Mouse (Mus musculus) thymus, adult 18-20 months (tissue): Measurements from ENCODE around the gene Pon1.
"Not testable (repeated sequence)": the region's sequence is repeated elsewhere in the genome, so short reads cannot be mapped to it uniquely, and the experiment has no call there.

Experiments used
- DNase-seq, 2 experiments: peaks; one replicate each; pipeline ENCODE4 v3.0.0; 2022; ENCODE audit warnings: mixed read lengths in 2 of 2

Pon1 gene

DNA sequence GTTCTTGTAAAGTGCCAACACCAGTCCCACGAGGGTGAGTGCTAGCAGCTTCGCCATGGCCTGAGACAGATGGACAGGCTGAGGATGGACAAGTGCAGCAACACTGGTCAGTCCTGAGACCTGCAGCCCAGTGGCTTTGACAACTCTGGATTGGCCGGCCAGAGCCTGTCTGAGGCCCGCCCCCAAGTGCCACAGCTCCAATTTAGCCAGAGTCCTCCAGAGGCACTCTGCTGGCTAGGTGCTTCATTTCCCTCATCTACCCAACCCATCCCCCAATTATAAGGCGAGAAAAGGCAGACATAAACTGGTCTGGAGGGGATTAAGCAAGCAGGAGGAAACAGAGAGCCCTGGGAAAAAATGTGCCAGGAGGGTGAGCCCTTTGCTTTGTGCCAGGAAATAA is at the start of gene Pon1:
Gene Pon1 (minus strand): TSS at position 254 of the 400 bp plus-strand sequence.
- DNase-seq, result no peak

DNA sequence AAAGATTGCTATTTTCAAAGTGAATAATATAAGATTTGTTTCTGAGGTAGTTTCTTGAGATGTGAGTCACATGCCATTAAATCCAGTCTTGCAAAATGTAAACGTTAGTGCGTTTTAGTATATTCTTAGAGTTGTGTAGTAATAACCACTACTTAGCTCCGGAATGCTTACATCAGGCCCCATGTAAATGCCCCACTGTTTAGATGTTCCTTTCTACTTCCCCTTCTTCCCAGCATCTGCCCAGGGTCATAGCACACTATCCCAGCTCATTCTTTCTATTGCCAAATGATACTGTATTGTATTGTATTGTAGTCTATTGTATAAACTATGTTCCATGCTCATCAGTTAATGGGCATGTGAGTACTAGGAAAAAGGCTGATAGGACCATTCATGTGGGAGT is 45.1 kb upstream of the Pon1 start:
- DNase-seq, result no peak

DNA sequence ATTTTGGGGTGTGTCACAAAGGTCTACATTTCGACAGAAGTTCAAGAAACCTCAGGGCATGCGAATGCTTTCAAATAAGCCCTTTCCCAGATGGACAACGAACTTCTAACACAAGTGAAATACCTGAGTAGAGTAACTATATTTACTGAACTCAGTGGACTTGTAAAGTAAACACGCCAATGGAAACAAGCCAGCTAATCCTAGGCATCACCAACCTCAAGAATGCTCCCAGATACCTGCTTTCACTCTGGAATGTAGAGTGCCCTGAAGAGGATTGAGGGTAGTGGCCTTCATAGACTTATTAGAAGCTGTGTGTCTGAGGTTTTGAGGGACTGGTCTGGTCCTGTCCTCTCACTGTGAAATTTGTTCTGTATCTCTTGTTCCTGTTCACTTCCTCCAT is 43.8 kb upstream of the Pon1 start:
- no peak for DNase-seq

- DNase-seq, result no peak
These were observed 43.2 kb upstream of the Pon1 start for GRCm38 (mm10) chr6:5236843-5237371.

DNA sequence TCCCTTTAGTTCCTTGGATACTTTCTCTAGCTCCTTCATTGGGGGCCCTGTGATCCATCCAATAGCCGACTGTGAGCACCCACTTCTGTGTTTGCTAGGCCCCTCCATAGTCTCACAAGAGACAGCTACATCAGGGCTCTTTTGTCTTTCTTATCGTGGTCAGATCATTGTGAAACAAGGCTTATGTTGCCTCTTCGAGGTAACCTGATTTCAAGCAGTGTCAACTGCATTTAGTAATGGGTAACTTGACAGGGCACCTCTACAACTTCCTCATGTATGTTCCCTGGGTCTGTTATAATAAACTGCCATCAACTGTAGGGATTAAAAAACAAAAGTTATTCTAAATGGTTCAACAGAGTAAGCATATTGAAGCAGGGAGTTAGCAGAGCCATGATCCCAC is 40.8 kb upstream of the Pon1 start:
- no peak for DNase-seq

DNA sequence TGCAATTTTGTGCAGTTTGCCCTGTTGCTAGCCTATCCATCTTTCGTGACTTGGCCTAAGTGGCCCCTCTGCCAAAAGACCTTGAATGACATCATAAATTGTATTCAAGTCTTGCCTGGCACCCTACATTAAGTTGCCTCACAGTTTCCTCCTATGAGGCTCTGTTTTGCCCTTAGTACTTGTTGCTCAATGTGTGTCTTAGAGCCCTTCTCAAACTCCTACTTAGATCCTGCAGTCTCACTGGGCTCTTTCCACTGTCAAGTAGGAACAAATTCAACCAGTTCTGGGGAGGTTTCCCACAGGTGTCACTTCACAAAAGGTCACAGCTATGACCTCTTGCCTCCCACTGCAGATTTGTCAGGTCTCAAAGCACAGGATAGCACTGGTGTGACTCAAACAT is 40.1 kb upstream of the Pon1 start:
- DNase-seq, result no peak

- DNase-seq, result no peak
These were observed 38.3 kb upstream of the Pon1 start for GRCm38 (mm10) chr6:5232022-5232421.

DNA sequence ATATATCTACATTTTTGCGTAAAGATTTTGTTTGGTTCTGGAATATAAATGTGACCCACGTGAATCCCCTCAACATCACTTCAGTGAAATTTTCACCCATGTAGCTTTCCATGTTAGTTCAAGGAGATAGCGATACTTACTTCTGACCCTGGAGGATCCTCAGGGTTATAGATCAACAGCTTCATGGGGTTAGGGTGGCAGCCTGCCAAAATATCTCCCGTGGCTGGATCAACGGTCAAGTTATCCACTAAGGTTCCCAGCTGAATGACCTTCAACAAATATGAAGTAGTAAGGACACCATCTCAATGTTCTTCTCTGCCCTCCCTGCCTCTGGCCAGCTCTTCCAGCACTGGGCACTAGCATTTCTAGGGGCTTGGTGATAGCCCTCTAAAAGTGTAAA is 36.5 kb upstream of the Pon1 start:
- no peak for DNase-seq

DNA sequence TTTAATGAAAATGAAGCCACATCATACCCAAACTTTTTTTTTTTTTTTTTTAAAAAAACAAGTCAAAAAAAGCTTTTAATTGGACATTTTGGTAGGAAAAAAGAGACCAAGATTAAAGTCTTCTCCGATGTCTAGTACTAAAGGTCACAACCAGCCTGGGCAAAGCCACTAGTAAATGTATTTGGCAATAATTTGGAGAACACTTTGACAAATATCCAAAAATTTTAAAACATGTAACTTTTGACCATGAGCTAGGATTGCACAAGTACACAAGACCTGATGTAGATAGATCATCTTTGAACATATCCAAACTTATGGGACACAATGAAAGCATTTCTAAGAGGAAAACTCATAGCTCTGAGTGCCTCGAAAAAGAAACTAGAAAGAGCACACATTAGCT is 29.8 kb upstream of the Pon1 start:
- DNase-seq, result not testable (repeated sequence)

DNA sequence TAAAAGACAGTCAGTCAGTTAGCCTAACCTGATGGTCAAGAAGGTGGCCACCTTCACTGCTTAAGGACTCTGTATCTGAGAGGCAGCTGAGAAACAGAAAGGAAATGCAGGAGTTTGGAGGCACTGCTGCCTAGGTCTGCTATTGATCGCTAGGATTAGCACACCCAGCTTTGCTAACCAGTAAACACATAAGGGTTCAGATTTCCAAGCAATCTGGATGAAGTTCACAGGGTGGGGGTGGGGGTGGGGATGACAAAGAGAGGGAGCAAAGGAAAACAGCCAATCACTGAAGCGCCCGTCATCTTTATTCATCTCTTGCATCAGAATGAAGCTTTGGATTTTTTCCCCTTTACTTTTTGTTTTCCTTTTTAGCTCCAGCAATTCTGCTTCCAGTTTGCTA is 28.3 kb upstream of the Pon1 start:
- no peak for DNase-seq

- DNase-seq, result no peak
These were observed 24.4 kb upstream of the Pon1 start for GRCm38 (mm10) chr6:5218190-5218589.

GRCm38 (mm10) chr6:5207817-5208216 is 14.1 kb upstream of the Pon1 start:
- DNase-seq, result no peak

DNA sequence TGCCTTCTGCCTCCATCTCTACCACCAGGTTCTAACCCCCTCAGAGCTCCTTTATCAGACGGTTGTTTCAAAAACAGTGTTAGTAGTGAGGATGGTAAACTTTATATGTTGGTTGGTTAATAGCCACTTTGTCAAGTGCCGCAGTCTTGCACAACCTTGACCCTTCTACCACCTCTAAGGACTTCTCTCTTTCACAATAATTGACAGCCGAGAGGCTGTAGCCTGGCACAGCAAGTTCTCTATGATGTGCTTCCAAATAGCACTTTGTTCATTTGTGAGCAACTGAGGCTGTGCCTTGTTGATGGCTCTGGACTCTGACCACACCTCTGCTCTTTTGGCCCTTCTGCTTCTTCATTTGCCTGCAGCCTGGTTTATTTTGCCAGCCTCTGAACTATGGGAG is 6.2 kb upstream of the Pon1 start:
- DNase-seq, result no peak

- DNase-seq, result no peak
These were observed 5.7 kb upstream of the Pon1 start for GRCm38 (mm10) chr6:5199376-5199905.

- no peak for DNase-seq
These were observed 4.8 kb upstream of the Pon1 start for GRCm38 (mm10) chr6:5198590-5198989.

DNA sequence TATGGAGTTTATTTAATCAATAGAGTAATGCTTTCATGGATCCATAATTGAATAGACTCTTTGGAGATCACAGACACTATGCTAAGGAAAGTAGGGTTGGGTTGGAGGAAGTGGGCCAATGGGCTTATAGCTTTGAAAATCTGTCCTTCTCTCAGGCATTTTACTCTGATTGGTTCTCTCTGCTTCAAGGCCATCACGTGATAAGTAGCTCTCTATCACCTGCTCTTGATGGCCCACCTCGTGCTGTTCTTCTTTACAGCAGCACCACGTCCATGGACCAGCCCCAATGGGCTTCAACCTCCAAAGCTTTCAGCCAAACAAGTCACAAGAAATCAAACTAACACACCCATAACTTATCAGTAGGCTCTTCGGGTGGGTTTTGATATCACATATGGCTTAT is 3.0 kb downstream of the Pon1 start:
- no peak for DNase-seq

DNA sequence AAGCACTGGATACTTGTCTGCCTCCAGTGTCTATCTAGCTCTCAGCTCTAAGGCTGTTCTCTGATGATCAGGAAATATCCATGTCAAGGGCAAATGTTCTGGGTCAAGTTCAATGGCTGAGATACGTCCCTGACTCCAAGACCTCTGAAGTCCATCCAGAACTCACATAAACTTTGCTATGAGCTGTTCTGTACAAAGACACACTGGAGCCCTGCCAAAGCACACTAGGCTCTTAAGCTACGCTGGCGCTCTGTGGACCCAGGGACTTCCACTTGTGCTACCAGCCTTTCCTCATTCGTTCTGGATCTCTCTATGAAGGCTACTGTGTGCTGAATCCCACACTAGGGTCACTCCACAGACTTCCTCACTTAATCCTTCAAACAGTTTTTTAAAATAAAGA is 4.2 kb downstream of the Pon1 start:
- no peak for DNase-seq

- no peak for DNase-seq
These were observed 4.8 kb downstream of the Pon1 start for GRCm38 (mm10) chr6:5188938-5189337.

DNA sequence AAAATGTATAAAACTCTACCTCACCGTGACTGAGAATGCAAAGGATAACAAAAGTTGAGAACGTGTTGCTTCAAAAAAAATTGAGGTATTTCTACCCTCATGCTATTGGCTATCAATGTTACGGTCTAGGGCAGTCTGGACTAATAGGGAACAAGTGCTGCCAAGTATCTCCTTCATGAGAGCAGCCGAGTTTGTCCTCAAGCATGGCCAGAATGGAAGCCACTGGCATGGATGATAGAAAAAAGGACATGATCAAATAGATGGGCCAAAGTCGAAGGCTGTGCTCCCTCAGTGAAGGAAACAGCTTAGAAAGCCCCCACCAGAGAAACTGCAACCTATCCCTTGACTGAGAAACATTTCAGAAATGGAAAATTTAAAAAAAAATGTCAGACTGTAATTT is 5.7 kb downstream of the Pon1 start:
- no peak for DNase-seq

GRCm38 (mm10) chr6:5187586-5187985 is 6.2 kb downstream of the Pon1 start:
- DNase-seq, result no peak

DNA sequence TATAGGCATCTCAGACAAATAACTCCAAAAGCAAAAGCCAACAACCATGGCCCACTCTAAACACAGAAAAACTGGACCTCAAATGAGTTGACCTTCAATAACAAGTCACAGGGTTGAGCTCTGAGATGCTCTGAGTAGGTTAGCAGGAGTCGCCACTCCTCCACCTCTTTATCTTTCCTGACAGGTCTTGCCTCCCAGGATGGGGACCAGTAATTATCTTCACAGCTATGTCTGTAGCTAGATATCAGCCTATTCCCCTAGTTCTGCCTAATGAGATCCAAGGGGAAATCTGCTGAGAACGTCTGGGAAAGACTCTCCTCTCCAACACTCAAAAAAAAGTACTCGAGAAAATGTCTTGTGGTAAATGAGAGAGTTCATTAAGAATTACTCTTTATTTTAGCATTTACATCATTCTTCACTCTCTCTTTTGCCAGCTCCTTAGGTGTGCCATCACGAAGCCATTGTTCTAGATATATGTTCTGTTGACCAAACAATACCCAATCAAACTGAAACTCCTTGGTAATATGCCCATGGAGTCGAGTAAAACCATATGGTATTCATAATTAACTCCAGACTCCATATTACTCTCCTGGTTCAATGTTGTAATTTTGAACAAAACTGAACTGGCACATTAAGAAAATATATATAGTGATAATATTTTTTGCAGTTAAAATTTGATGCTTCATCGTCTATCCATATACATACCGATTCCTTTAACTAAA is 7.4 kb downstream of the Pon1 start:
- no peak for DNase-seq

GRCm38 (mm10) chr6:5180645-5181044 is 13.1 kb downstream of the Pon1 start:
- DNase-seq, result no peak

GRCm38 (mm10) chr6:5179189-5179588 is 14.6 kb downstream of the Pon1 start:
- no peak for DNase-seq

DNA sequence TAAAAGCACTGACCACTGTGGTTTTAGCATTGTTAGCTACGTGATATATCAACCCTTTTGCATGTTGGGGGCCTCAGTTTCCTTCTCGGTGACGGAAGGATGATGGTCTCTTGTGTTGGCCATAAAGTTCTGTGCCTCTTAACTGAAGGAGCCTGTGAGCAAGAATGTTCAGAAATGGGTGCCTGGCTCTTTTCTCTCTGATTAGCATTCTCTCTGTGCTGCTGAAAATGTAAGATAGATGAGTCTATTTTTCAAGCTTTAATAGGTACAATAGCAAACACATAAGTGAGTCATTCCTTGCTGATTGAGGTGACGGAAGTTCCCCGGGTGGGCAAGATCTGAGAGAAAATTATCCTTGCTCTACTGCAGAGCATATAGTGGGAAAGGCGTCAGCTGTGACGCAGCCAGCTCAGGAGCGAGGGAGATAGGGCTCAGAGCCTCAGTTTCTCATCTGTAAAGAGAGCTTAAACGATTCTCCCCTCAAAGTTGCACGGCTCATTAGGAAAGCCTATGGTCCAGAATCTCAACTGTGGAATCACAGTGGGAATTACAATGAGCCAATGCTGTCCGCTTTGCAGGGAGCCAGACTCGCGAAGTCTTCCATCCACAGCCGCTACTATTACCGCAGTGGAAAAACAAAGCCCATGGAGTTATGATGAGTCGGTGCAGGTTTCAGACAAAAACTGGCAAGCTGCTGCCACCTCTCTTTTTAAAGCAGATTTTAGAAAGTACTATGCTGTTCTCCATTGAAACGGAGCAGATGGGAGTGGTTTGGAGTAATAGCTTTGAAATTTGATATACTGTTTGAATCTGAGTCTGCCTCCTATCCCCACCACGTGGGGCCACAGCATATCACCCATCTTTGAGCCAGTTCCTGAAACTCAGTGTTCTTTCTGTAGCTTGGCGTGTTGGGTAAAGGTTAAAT is 15.5 kb downstream of the Pon1 start:
- no peak for DNase-seq
